Mouse (Mus musculus) NIH3T3 (cell line): Measurements from ENCODE around the gene Cd47.

Experiments
- DNase-seq: peaks from one replicate; pipeline ENCODE4 v3.0.0-alpha.2; 2012; ENCODE audit warnings: low read depth

Cd47 gene

GRCm38 (mm10) chr16:49914094-49914493, 113.8 kb downstream of the Cd47 start:
- no peak for DNase-seq

GRCm38 (mm10) chr16:49915532-49916476, 115.5 kb downstream of the Cd47 start:
- DNase-seq = no peak

GRCm38 (mm10) chr16:49920191-49920590, 119.9 kb downstream of the Cd47 start:
- DNase-seq = no peak

GRCm38 (mm10) chr16:49921677-49922076, 121.3 kb downstream of the Cd47 start:
- DNase-seq = no peak

GRCm38 (mm10) chr16:49922098-49922497, 121.8 kb downstream of the Cd47 start:
- no peak for DNase-seq

GRCm38 (mm10) chr16:49923720-49924119, 123.4 kb downstream of the Cd47 start:
- DNase-seq = peak; percentile 68

- DNase-seq = no peak
Measured at GRCm38 (mm10) chr16:49924941-49925340, 124.6 kb downstream of the Cd47 start.

- no peak for DNase-seq
Measured at GRCm38 (mm10) chr16:49933274-49933673, 132.9 kb downstream of the Cd47 start.

GRCm38 (mm10) chr16:49936008-49936443, 135.7 kb downstream of the Cd47 start:
- DNase-seq = no peak

- no peak for DNase-seq
Measured at GRCm38 (mm10) chr16:49936793-49937192, 136.5 kb downstream of the Cd47 start.

GRCm38 (mm10) chr16:49937218-49938165, 137.2 kb downstream of the Cd47 start:
- DNase-seq = no peak

- DNase-seq = peak; percentile 67
Measured at GRCm38 (mm10) chr16:49938483-49939301, 138.4 kb downstream of the Cd47 start.

GRCm38 (mm10) chr16:49939376-49939775, 139.0 kb downstream of the Cd47 start:
- DNase-seq = no peak

GRCm38 (mm10) chr16:49940473-49940872, 140.1 kb downstream of the Cd47 start:
- peak; percentile 56 for DNase-seq

- DNase-seq = peak; percentile 41
Measured at GRCm38 (mm10) chr16:49941031-49941430, 140.7 kb downstream of the Cd47 start.

GRCm38 (mm10) chr16:49943726-49944125, 143.4 kb downstream of the Cd47 start:
- DNase-seq = no peak

- no peak for DNase-seq
Measured at GRCm38 (mm10) chr16:49945084-49945483, 144.8 kb downstream of the Cd47 start.

- no peak for DNase-seq
Measured at GRCm38 (mm10) chr16:49947049-49947448, 146.7 kb downstream of the Cd47 start.

- no peak for DNase-seq
Measured at GRCm38 (mm10) chr16:49947610-49948009, 147.3 kb downstream of the Cd47 start.

- no peak for DNase-seq
Measured at GRCm38 (mm10) chr16:49948287-49948686, 148.0 kb downstream of the Cd47 start.

- DNase-seq = peak; percentile 55
Measured at GRCm38 (mm10) chr16:49949261-49949660, 148.9 kb downstream of the Cd47 start.

GRCm38 (mm10) chr16:49950340-49950739, 150.0 kb downstream of the Cd47 start:
- no peak for DNase-seq
